Mouse (Mus musculus) CH12.LX (cell line): ENCODE data around the gene Ifrd2. TPM values are rescaled to one million over a fixed set of nuclear protein-coding genes. Genes with fewer than 3 reads are reported as not detected.

Experiments
- DNase-seq: peaks from one replicate; pipeline ENCODE4 v3.0.0-alpha.2; 2013; ENCODE audit errors: extremely low read depth
- H3K27ac ChIP-seq: 2 replicates; pipeline ENCODE4 v1.5.1; 2012; ENCODE audit warnings: low read depth, mild to moderate bottlenecking, control low read depth, moderate library complexity; ENCODE audit not compliant: insufficient read depth
- H3K27me3 ChIP-seq: replicated peaks from 2 replicates; pipeline ENCODE3; 2012; ENCODE audit warnings: inconsistent platforms
- H3K36me3 ChIP-seq, 2 experiments: replicated peaks in 1 of 2; 2 replicates each; pipeline versions ENCODE3 to v1.6.1; 2012; ENCODE audit warnings: inconsistent platforms in 1 of 2, low read length in 1 of 2, mild to moderate bottlenecking in 1 of 2, mixed read lengths in 1 of 2, moderate library complexity in 1 of 2; ENCODE audit not compliant: control insufficient read depth in 1 of 2, insufficient read depth in 1 of 2
- H3K4me1 ChIP-seq, 2 experiments: 2 replicates each; pipeline ENCODE4 v1.6.1; 2012; ENCODE audit warnings: inconsistent platforms in 1 of 2, moderate library complexity in 1 of 2; ENCODE audit not compliant: insufficient read depth in 2 of 2, control insufficient read depth in 1 of 2
- H3K4me2 ChIP-seq: 2 replicates; pipeline ENCODE4 v1.6.1; 2012; ENCODE audit warnings: low read depth, mild to moderate bottlenecking, control low read depth; ENCODE audit not compliant: poor library complexity, insufficient read depth, severe bottlenecking
- H3K4me3 ChIP-seq, 3 experiments: fragments of 150-350 bp in 1 of 3; sonication (generic) in 1 of 3; replicated peaks in 1 of 3; 2 replicates each; pipeline versions ENCODE3 to v1.5.1; 2011 to 2012; ENCODE audit warnings: low read depth in 2 of 3, low read length in 2 of 3, mild to moderate bottlenecking in 2 of 3, moderate library complexity in 2 of 3, control low read depth in 1 of 3, improper control_type of control experiment in 1 of 3, inconsistent platforms in 1 of 3, mixed read lengths in 1 of 3; ENCODE audit not compliant: poor library complexity in 1 of 3
- H3K79me2 ChIP-seq: replicated peaks from 2 replicates; pipeline ENCODE4 v1.6.1; 2012; ENCODE audit warnings: mild to moderate bottlenecking, moderate library complexity; ENCODE audit not compliant: control insufficient read depth, poor library complexity, insufficient read depth, severe bottlenecking; ENCODE audit errors: extremely low read depth
- H3K9ac ChIP-seq: 2 replicates; pipeline ENCODE4 v1.6.1; 2012; ENCODE audit warnings: low read depth, mild to moderate bottlenecking, control low read depth, moderate library complexity; ENCODE audit not compliant: insufficient read depth
- H3K9me3 ChIP-seq: replicated peaks from 2 replicates; pipeline ENCODE3; 2012; ENCODE audit warnings: low read length, inconsistent platforms, mixed read lengths
- BHLHE40 ChIP-seq: IDR thresholded peaks from 2 replicates; pipeline ENCODE4 v1.6.1; 2011; ENCODE audit warnings: mild to moderate bottlenecking, low read depth, low read length, improper control_type of control experiment
- CHD1 ChIP-seq: IDR thresholded peaks from 2 replicates; pipeline ENCODE4 v1.6.1; 2012; ENCODE audit warnings: low read depth, low read length, improper control_type of control experiment, inconsistent platforms
- CTCF ChIP-seq, 2 experiments: IDR thresholded peaks in 1 of 2; conservative IDR thresholded peaks in 1 of 2; 2 replicates each; pipeline ENCODE4 v1.5.1; 2011 to 2012; ENCODE audit warnings: low read depth in 2 of 2, low read length in 2 of 2, improper control_type of control experiment in 1 of 2, inconsistent platforms in 1 of 2, mild to moderate bottlenecking in 1 of 2, moderate library complexity in 1 of 2
- ELF1 ChIP-seq: IDR thresholded peaks from 2 replicates; pipeline ENCODE4 v1.6.1; 2014; ENCODE audit warnings: low read depth, mild to moderate bottlenecking, inconsistent platforms, low read length, improper control_type of control experiment
- EP300 ChIP-seq: IDR thresholded peaks from 2 replicates; pipeline ENCODE4 v1.6.1; 2011; ENCODE audit warnings: low read length, improper control_type of control experiment
- GABPA ChIP-seq: IDR thresholded peaks from 2 replicates; pipeline ENCODE4 v1.6.1; 2012; ENCODE audit warnings: low read depth, low read length, improper control_type of control experiment, inconsistent platforms; ENCODE audit not compliant: insufficient replicate concordance
- HCFC1 ChIP-seq: IDR thresholded peaks from 2 replicates; pipeline ENCODE4 v1.6.1; 2012; ENCODE audit warnings: low read depth, mild to moderate bottlenecking, inconsistent platforms, low read length, improper control_type of control experiment
- IRF4 ChIP-seq: IDR thresholded peaks from 2 replicates; pipeline ENCODE4 v1.6.1; 2014; ENCODE audit warnings: low read depth, mild to moderate bottlenecking, inconsistent platforms, low read length, improper control_type of control experiment
- JUN ChIP-seq: IDR thresholded peaks from 2 replicates; pipeline ENCODE4 v1.6.1; 2011; ENCODE audit warnings: low read depth, mild to moderate bottlenecking, low read length, improper control_type of control experiment, moderate library complexity; ENCODE audit not compliant: insufficient read depth
- MAFK ChIP-seq: IDR thresholded peaks from 2 replicates; pipeline ENCODE4 v1.6.1; 2011; ENCODE audit warnings: low read length, improper control_type of control experiment; ENCODE audit not compliant: insufficient replicate concordance
- MAZ ChIP-seq: IDR thresholded peaks from 2 replicates; pipeline ENCODE4 v1.6.1; 2012; ENCODE audit warnings: low read depth, mild to moderate bottlenecking, inconsistent platforms, low read length, improper control_type of control experiment, moderate library complexity
- NELFE ChIP-seq: IDR thresholded peaks from 2 replicates; pipeline ENCODE4 v1.6.1; 2011; ENCODE audit warnings: low read depth, low read length, improper control_type of control experiment
- PAX5 ChIP-seq: IDR thresholded peaks from 2 replicates; pipeline ENCODE4 v1.6.1; 2012; ENCODE audit warnings: low read length, inconsistent platforms, mixed read lengths
- RCOR1 ChIP-seq: conservative IDR thresholded peaks from 2 replicates; pipeline ENCODE4 v1.6.1; 2012; ENCODE audit warnings: low read depth, mild to moderate bottlenecking, inconsistent platforms, low read length, improper control_type of control experiment
- SIN3A ChIP-seq: IDR thresholded peaks from 2 replicates; pipeline ENCODE4 v1.6.1; 2012; ENCODE audit warnings: low read length, improper control_type of control experiment, inconsistent platforms
- TCF12 ChIP-seq: IDR thresholded peaks from 2 replicates; pipeline ENCODE4 v1.6.1; 2014; ENCODE audit warnings: low read depth, mild to moderate bottlenecking, inconsistent platforms, low read length, improper control_type of control experiment
- USF1 ChIP-seq: IDR thresholded peaks from 2 replicates; pipeline ENCODE4 v1.6.1; 2014; ENCODE audit warnings: low read depth, mild to moderate bottlenecking, inconsistent platforms, low read length, improper control_type of control experiment
- USF2 ChIP-seq: conservative IDR thresholded peaks from 2 replicates; pipeline ENCODE4 v1.6.1; 2011; ENCODE audit warnings: low read depth, low read length, improper control_type of control experiment
- ZC3H11A ChIP-seq: IDR thresholded peaks from 2 replicates; pipeline ENCODE4 v1.6.1; 2012; ENCODE audit warnings: low read depth, mild to moderate bottlenecking, inconsistent platforms, low read length, improper control_type of control experiment
- ZMIZ1 ChIP-seq: IDR thresholded peaks from 2 replicates; pipeline ENCODE4 v1.6.1; 2012; ENCODE audit warnings: low read depth, mild to moderate bottlenecking, inconsistent platforms, low read length, improper control_type of control experiment
- ZNF384 ChIP-seq: IDR thresholded peaks from 2 replicates; pipeline ENCODE4 v1.6.1; 2012; ENCODE audit warnings: low read depth, low read length, improper control_type of control experiment, inconsistent platforms
- dilution Hi-C: fragments of 300-500 bp; cut with MboI; formaldehyde crosslinking; loops from 2 replicates; pipeline ENCODE4 v1.14.3; 2020; ENCODE audit warnings: low sequenced_read_pairs; ENCODE audit not compliant: extremely low pct_unique_long_range_greater_than_20kb, extremely low pct_ligation_motif_present
- in situ Hi-C: fragments of 300-500 bp; cut with MboI; formaldehyde crosslinking; loops from 3 replicates; pipeline ENCODE4 v1.14.3; 2019; ENCODE audit warnings: low sequenced_read_pairs, low pct_ligation_motif_present, low pct_unique_long_range_greater_than_20kb, mixed read lengths
- polyA plus RNA-seq: library from polyadenylated mRNA; unstranded; fragments of >175 nt; gene quantifications from 2 replicates; pipeline ENCODE4 v1.2.1, GENCODE M21; 2012; ENCODE audit warnings: low read depth; ENCODE audit not compliant: insufficient read length
- total RNA-seq, 2 experiments: library from RNA; depleted of rRNA; stranded (reverse); fragments of 300-350 nt in 1 of 2; fragments of >200 nt in 1 of 2; gene quantifications; 2 replicates each; pipeline ENCODE4 v1.2.3; 2012 to 2014

The Ifrd2 gene
- total and polyA plus RNA-seq, 3 experiments, result 62.8 to 143 (median 91.3) TPM

- H3K4me3 ChIP-seq, result peak overlapping the region in 1 of 3 experiments; percentile 8
- TF ChIP-seq USF1, result no peak
- TF ChIP-seq EP300, result no peak
- no peak for TF ChIP-seq MAZ
- TF ChIP-seq RCOR1, result peak; percentile 5; the same call in 1 of the 2 replicates
- peak overlapping the region; percentile 46; the same call in 1 of the 2 replicates for H3K4me2 ChIP-seq
- H3K4me1 ChIP-seq, result peaks cover 29 to 49% of the 10 kb centered on the region in 2 experiments
- in situ Hi-C loops, result no loop called here
- H3K27me3 ChIP-seq, result no peaks in the 10 kb centered on the region
- no peaks in the 10 kb centered on the region for H3K79me2 ChIP-seq
- no peaks in the 10 kb centered on the region for H3K9me3 ChIP-seq
- DNase-seq, result no peak
- dilution Hi-C loops, result no loop called here
- peaks cover 34 to 42% of the 10 kb centered on the region in 2 experiments for H3K36me3 ChIP-seq
- peak overlapping the region; percentile 26; the same call in 1 of the 2 replicates for H3K27ac ChIP-seq
- no peak overlapping the region; the same call in 1 of the 2 replicates for H3K9ac ChIP-seq
Observed at GRCm38 (mm10) chr9:107612945-107613569, 25.6 kb downstream of the Ifrd2 start.

GRCm38 (mm10) chr9:107615035-107615434 lies 27.6 kb downstream of the Ifrd2 start:
- dilution Hi-C loops, result no loop called here
- Histone ChIP-seq H3K9me3 (no peaks in the 10 kb centered on the region), H3K9ac (no peak overlapping the region), H3K79me2 (no peaks in the 10 kb centered on the region), H3K36me3 (peaks cover 54 to 61% of the 10 kb centered on the region in 2 experiments), H3K27ac (no peak overlapping the region), H3K4me3 (no peak overlapping the region), H3K4me2 (no peak overlapping the region), H3K4me1 (peaks cover 16 to 29% of the 10 kb centered on the region in 2 experiments), H3K27me3 (no peaks in the 10 kb centered on the region)
- no peak for DNase-seq
- TF ChIP-seq ELF1, result no peak
- no peak for TF ChIP-seq USF2
- TF ChIP-seq RCOR1, result no peak
- TF ChIP-seq CHD1, result no peak
- no peak for TF ChIP-seq JUN
- no peak for TF ChIP-seq IRF4
- no peak for TF ChIP-seq PAX5
- no peak for TF ChIP-seq GABPA
- no peak for TF ChIP-seq BHLHE40
- no peak for TF ChIP-seq EP300
- TF ChIP-seq ZNF384, result no peak
- TF ChIP-seq MAFK, result no peak
- TF ChIP-seq HCFC1, result no peak
- no peak for TF ChIP-seq ZC3H11A
- no peak for TF ChIP-seq NELFE
- no peak for TF ChIP-seq TCF12
- no peak for TF ChIP-seq SIN3A
- no peak for TF ChIP-seq ZMIZ1
- no peak for TF ChIP-seq CTCF (conservative IDR thresholded peaks at IDR 0.05 in 1 of 2, IDR thresholded peaks at IDR 0.05 in 1 of 2; ENCODE audit: low read depth in 2 of 2, low read length in 2 of 2)
- TF ChIP-seq MAZ, result no peak
- in situ Hi-C loops, result no loop called here
